Mouse (Mus musculus): ENCODE measurements around the gene Lpin1.

GRCm38 (mm10) chr12:16656906-16657875 lies 46.4 kb upstream of the Lpin1 start:
- no peak for TF ChIP-seq CTCF (IDR thresholded peaks at IDR 0.05; ENCODE audit: low read depth)
- TF ChIP-seq EP300 (optimal IDR thresholded peaks at IDR 0.05) = no peak
